Mouse (Mus musculus) right cerebral cortex, adult 2 months (tissue): ENCODE results near the gene Ankrd9.

Experiments
- DNase-seq, 2 experiments: peaks; one replicate each; pipeline ENCODE4 v3.0.0; 2021 to 2022; ENCODE audit warnings: low spot score in 2 of 2

Ankrd9 gene

DNA sequence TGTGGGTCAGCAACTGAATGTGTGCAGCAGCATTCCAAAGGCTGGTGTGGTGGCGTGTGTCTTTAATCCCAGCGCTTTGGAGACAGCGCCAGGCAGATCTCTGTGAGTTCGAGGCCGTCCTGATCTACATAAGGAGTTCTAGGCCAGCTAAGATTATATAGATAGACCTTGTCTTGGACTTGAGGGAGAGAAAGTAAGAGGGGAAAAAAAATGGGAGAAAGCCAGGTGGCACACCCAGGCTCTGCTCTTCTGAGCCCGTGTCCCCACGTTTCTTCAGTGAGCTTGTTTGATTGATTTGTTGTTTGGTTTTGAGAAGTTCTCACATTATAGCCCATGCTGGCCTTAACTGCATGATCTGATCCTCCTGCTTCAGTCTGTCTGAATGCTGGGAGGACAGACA, 11.7 kb upstream of the Ankrd9 start:
- DNase-seq = no peak

DNA sequence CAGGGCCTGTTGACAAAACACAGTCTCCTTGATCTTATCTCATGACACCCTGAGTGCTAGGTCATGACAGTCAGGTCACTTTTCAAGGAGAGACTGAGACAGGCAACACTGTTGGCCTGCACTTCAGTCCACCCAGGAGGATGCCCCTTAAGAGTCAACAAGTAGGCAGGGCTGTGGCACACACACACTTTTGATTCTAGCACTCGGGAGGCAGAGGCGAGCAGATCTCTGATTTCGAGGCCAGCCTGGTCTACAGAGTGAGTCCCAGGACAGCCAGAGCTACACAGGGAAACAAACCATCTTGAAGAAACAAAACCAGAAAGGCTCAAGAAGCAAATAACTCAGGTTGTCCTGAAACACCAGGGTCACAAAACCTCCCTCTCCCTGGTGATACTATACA, 10.6 kb upstream of the Ankrd9 start:
- no peak for DNase-seq

GRCm38 (mm10) chr12:110986536-110987425, 7.9 kb upstream of the Ankrd9 start:
- no peak for DNase-seq

DNA sequence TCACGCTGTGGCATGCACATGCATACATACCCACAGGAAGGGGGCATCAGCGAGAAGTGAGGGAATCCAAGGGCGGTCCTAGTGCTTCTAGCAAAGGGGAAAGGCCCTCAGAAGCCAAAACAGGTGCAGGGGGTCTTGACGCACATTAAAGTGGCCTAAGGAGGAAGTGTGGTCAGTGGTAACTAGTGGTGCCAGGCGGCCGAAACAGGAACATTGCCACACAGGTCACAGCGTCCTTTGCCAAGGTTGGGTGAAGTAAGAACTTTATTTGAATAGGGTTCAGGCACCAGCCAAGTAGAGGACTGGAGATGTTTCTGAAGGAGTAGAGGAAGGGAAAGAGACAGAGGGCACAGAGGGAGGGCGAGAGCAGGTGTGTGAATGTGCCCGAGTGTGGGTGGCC, 6.3 kb upstream of the Ankrd9 start:
- DNase-seq = no peak

DNA sequence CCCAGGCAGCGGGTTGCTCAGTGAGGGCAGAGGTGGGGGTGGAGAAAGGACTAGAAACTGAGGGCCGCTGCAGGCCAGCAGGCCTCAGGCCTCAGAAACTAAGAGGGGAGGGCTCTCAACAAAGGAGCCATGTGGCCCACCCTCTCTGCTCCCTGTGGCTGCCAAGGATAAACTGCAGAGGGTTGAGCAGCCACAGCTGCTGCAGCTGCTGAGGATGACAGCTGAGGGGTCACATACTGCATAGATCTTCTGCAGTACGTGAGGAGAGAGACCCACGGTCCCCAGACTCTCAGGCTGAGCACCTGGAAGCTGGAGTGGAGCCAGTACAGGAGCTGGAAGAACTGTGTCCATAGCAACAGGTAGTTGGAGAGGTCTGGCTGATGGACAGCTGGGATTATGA, 5.8 kb upstream of the Ankrd9 start:
- DNase-seq = no peak

DNA sequence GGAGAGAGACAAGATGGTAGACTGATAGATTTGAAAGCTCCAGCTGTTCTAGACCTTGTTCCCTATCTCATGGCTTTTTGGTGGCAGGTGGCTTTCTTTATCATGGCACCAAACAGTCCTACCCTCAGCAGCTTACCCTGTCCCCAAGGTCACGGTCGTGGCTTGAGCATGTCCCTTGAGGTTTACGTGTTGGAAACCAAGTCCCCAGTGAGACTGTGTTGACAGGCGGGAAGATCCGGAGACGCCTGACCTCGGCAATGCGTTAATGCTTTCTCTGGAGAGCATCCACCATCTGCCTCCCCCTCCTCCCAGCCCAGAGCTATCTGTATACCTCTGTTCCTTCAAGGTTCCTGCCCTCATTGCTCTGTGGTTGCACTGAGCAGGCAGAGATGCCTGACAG, 4.9 kb upstream of the Ankrd9 start:
- no peak for DNase-seq

- no peak for DNase-seq
These were observed 4.2 kb upstream of the Ankrd9 start for GRCm38 (mm10) chr12:110983083-110983482.

GRCm38 (mm10) chr12:110981736-110982135, 2.9 kb upstream of the Ankrd9 start:
- no peak for DNase-seq

GRCm38 (mm10) chr12:110979808-110980207, 968 bp upstream of the Ankrd9 start:
- DNase-seq = no peak

DNA sequence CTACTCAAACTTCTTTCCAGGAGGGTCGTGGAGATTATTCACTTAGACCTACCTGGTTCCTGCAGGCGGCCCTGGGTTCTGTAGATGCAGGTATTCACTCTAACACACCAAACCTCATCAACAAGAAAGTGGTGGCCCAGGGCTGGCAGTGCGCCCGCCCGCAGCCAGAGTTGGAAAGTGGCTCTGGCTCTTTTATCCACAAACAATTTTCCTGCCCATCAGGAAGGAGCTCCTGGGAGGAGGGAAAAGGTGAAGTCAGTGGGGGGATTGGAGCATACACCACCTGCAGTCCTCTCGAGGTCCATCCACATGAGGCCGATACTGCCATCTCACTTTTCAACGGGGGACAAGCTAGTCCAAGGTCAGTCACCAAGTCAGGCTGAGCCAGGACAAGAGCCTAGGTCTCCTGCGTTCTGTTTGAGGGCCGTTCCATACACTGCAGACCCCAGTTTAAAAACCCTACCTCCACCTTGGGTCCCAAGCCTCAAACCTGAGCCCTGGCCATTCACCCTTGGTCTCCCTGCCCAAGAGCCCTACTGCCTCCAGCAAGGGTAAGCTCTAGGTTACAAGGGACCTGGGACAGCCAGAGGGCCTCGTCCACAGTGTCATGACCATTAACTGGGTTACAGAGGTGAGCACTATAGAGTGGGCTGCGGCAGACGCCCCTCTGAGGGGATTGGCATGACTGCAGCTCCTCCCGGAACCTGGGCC, 789 bp downstream of the Ankrd9 start:
- no peak for DNase-seq

DNA sequence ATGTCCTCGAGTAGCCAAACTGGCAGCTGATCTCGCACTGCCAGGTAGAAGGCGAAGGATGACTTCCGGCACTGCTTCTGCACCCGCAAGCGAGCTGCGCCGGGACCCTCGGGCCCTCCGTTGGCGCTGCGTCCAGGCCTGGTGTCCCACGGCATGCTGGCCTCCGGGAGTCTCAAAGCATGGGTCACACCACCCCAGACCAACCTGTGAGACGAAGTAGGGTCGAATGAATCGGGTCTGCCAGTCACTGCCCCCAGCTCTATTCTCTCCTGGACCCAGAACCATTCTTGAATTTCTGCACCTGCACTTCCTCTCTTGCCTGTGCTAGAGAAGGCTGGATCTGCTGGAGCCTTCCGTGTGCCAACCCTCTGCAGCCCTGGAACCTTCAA, 1.5 kb downstream of the Ankrd9 start:
- DNase-seq = no peak

DNA sequence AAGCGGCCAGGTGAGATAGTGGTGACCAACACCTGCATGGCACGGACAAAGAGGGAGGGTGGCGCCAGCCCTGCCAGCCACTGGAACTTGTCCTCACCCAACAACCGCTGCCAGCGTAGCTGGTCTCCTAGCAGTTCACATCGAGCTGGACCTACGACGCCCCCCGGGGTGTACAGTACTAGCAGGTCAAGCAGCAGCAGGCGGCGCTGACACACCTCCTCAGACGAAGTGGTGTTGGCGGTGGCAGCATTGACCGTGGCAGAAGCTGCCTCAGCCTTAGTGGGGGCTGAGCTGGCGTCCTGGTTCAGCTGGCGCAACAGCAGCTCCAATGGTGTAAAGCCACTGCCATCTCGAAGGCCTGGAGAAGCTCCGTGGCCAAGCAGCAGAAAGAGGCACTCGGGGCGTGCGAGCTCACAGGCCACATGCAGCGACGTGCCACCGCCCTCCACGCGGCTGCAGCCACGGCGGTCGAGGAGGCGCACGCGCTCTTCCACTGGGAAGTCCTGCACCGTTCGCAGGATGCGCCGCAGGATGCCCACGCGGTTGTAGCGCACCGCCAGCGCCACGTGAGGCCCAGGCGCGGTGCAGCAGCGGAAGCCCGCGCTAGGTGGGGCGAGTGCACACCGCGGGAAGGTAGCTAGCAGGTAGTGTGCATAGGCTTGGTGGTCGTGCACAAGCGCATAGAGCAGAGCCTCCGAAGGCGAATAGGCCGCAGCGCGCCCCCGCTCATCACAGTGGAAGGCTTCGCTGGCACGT, 2.1 kb downstream of the Ankrd9 start:
- DNase-seq = no peak

DNA sequence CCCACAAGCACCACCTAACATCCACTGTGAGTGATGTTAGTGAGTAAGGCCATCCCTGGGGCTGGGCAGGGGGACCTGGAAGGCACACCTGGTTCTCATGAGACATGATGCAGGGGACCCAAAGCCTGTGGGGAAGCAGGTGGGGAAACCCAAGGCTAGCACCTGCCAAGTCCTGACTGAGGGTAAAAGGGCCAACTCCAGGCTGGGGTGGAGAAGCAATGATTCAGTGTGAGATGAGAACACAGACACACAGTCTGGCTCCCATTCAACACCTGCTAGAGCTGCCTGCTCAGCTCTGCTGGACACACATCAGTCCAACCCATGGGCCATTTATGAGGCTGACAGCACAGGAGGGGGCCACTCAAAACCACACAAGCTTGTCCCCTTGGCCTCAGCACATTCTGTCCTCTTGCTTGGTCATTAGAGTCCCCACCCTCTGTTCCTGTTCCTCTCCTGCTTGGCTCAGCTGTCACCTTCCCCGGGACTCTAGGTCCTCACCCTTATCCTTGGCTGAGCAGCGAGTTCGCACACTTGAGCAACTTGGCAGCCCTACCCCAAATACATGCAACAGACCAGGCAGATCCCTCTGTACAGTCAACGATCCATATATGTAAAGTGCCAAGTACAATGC, 2.9 kb downstream of the Ankrd9 start:
- no peak for DNase-seq

DNA sequence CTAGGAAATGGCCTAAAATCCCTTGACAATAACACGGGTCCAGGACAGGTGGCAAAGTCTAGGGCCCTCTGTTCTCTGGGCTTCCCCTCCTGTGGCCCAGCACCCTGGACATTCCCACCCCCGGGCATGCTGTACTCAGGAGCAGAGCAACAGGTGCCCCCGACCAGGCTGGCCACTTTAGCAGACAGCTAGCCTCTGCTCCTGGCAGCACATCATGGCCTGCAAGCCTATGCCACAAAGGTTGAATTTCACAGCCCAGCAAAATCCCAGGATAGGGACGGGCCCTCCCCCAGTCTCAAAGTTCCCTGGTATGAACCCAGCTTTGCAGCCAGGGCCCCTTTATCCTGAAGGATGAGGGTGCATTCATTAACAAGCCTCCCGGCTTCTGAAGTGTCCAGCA, 3.5 kb downstream of the Ankrd9 start:
- no peak for DNase-seq

GRCm38 (mm10) chr12:110974726-110975125, 4.1 kb downstream of the Ankrd9 start:
- no peak for DNase-seq

- no peak for DNase-seq
These were observed 4.5 kb downstream of the Ankrd9 start for GRCm38 (mm10) chr12:110974295-110974694.

DNA sequence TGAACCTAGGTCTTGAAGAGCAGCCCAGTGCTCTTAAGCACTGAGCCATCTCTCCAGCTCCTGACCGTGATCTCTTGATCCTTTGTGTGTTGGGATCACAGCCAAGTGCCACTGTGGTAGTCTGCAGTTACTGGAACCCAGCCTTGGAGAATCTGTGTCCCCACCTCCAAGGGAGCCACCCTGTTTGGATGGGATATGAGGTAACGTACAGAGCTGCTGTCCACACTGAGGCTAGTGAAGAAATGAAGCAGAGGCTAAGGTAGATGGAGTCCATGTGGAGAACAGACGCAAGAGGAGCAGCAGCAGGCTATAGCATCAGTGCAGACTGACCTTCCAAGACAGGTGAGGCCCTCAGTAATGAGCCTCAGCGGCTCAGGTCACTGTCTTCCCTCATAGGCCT, 5.0 kb downstream of the Ankrd9 start:
- no peak for DNase-seq

- no peak for DNase-seq
These were observed 6.9 kb downstream of the Ankrd9 start for GRCm38 (mm10) chr12:110971972-110972371.

GRCm38 (mm10) chr12:110970408-110970807, 8.4 kb downstream of the Ankrd9 start:
- no peak for DNase-seq

GRCm38 (mm10) chr12:110967146-110967545, 11.7 kb downstream of the Ankrd9 start:
- DNase-seq = no peak

DNA sequence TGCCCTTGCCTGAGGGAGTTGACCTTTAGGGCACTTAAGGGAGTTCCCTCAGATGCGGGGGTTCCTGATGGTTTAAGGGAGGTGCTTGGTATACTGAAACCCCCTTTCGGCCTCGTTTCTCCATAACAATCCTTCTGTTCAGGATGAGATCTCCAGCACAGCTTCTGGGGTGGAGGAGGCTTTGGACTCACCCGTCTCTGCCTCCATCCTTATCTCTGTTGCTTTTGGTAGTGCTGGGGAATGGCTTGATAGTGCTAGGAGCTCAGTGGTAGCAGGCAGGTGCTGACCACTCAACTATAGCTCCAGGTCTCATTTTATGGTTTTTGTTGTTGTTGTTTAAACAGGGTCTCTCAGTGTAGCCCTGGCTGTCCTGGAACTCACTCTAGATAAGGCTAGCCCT, 12.8 kb downstream of the Ankrd9 start:
- no peak for DNase-seq

- DNase-seq = no peak
These were observed 13.3 kb downstream of the Ankrd9 start for GRCm38 (mm10) chr12:110965500-110965899.
